Mouse (Mus musculus): ENCODE data around the gene Ntpcr.

Gene Ntpcr

GRCm38 (mm10) chr8:125729746-125730145, at the start of gene Ntpcr:
Gene Ntpcr, plus strand, starts transcription at chr8:125729963.
- DNase-seq = no peak

DNA sequence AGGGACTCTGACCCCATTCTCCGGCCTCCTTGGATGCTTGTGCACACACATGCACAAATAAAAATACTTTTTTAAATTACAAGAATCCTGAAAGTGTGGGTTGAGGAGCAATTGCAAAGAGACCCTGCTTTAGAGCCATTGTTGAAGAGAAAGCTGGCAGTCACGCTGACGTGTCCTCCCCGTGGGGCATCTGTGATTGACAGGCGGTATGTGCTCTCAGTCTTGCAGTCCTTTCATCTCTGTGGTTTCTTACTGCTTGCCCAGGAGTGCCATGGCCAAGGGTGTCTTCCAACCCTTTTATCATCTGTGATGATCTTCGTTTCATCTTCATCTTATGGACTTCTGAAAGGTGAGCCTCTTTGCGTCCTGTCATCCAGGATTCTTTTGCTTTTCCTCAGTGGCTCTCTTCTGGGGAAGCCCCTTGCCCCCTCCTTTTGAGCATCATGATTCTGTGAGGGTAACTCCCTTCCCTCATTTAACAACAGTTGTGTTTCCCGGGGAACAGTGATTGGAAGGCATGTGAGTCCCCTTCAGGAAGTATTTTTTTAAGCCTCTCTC, 48.8 kb upstream of the Ntpcr start:
- DNase-seq = no peak

DNA sequence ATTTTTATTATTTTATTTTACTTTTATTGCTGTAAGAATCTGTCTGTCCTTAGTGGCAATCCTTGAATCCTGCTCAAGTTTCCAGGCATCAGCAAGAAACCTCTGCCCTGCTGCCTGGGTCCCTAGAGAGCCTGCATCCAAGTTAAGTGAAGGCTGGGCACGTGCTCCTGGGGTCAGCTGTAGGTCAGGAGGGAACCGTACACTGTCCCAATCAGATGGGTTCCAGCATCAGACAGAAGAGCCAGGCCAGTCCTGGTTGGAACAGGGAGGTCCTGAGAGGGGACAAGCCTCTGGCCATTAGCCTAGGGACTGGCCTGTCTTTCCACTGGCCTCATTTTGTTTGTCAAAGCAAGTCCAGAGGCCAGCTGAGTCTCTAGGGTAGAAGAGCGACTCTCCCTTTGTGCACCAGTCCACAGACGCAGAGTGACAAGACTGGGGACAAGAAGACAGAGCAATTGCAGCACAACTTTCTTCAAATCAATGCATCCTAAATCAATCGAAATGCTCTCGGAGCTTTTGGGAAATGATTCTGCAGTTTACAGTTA, 44.5 kb upstream of the Ntpcr start:
- DNase-seq = no peak

GRCm38 (mm10) chr8:125686221-125686865, 43.4 kb upstream of the Ntpcr start:
- DNase-seq = no peak

DNA sequence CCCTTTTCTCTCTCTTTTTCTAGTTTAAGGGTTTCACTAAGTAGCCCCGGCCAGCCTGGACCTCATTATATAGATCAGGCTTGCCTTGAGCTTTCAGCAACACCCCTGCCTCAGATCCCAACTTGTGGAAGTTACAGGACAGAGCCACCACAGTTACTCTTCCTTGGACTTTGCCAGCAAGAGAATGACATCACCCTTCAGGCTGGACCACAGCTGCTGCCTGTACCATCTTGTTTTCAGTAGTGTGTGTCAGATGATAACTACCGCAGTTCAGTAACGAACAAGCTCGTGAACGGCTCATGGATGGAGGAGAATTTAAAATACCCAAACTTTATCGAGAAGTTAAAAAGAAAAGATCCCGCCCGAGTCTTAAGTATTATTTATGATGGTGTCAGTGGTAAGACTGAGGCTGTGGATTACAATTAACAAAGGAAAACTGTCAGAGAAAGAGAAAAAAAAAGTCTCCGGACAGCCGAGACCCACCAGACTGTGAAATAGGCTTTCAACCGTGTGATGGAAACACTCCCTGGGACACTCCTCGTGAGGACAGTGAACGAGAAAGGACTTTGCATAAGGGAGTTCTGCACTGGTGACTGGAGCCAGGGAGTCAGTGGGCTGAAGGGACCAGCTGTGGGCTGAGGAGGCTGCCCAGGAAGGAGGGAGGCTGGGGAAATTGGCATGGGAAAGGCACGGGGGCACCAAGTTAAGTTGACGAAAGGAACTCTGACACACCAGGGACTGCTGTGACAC, 39.4 kb upstream of the Ntpcr start:
- DNase-seq = no peak

GRCm38 (mm10) chr8:125690961-125691360, 38.8 kb upstream of the Ntpcr start:
- no peak for DNase-seq

- no peak for DNase-seq
These were observed 37.3 kb upstream of the Ntpcr start for GRCm38 (mm10) chr8:125692447-125692846.

DNA sequence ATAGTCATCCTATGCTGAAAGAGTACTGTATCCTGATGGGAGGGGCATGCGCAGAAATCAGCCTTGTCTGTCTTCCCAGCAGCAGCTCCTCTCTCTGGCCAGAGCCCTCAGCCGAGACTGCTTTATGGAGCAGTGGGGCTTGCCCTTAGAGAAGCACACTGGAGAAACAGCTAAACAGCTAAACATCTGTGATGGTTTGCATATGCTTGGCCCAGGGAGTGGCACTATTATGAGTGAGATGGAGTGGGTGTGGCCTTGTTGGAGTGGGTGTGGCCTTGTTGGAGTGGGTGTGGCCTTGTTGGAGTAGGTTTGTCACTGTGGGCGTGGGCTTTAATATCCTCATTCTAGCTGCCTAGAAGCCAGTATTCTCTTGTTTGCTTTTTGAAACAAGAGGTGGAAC, 36.6 kb upstream of the Ntpcr start:
- DNase-seq = no peak

DNA sequence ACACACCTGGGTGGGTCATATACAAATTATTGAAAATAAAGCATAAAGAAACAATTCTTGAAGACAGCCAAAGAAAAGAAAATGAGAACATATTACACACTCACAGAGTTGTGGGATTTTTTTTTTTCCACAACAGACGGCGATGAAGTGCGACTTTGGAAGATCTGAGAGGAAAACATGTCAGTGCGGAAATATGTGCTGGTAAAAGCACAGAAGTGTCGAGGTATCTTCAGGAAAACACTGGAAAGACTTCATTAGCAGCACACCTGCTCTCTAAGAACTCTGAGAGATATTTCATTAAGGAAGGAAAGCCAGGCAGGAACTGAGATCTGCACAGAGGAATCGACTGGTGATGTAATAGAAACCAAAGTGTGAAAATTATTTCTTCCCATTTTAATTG, 33.8 kb upstream of the Ntpcr start:
- no peak for DNase-seq

DNA sequence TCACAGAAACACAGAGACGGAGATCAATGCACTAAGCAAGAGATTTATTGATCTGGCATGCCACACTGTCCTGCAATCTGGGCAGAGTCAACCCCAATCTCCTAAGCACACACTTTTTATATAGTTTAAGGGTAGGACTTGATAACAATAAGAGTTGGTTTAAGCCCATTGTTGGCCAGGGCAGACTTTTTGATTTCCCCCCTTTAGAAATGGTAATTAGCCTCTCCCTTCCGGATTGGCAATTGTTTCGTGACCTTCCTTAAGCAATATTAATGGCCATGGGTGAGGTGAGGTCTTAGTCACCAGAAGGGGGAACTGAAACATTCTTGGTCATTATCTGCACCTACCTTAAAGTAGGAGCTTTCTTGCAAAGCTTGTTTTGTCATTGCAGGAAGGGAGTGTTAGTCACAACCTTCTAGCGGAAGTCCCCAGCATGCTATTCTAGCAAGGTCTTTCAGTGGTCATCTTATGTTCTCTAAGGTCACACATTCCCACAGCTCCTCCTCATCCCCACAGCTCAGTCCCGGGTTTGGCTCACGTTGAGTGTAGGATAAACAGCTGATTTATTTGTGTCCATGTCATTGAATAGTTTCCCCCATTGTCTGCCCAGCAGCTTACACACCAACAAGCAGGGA, 30.3 kb upstream of the Ntpcr start:
- no peak for DNase-seq

DNA sequence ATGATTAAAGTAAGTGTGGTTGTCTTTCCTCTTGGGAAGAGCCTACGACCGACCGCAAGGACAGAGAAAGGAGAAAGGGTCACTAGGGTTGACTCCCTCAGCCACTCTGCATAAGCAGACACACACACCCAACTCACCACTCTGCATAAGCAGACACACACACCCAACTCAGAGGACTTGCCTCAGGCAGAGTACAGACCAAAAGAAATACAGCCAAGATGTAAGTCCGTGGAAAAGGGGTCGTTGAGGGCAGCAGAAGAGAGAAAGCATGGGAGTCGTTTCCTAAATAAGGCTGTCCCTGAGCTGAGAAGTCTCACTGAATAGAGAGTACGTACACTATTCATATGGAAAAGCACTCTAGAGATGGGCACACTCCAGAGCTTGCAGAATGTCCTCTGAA, 29.4 kb upstream of the Ntpcr start:
- no peak for DNase-seq

DNA sequence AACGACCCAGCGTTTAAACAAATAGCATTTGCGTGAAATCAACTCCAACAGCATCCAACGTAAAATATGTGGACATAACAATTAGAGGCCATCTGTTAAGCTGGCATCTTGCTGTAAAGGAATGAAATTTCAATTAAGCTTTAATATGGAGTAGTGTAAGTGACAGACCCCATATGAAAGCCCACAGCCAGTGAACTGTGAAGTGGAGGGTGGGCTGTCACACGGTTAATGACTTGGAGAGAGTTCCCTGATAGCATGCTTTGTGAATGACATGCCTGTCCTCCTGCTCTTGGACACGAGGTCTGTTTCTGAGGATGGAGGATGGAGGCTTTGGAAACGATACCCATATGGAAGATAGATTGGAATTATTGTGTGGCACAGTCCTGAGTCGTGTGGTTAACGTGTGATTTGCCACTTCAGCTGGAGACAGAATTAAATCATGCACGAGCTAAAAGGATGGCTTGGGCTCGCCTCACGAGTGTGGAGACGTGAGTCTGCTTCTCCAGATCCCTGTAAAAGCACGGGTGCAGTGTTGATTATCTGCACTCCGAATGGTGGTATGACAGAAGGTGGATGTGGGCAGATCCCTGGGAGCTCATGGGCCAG, 26.8 kb upstream of the Ntpcr start:
- DNase-seq = no peak

GRCm38 (mm10) chr8:125704434-125704833, 25.3 kb upstream of the Ntpcr start:
- DNase-seq = no peak

GRCm38 (mm10) chr8:125705816-125706215, 23.9 kb upstream of the Ntpcr start:
- DNase-seq = no peak

DNA sequence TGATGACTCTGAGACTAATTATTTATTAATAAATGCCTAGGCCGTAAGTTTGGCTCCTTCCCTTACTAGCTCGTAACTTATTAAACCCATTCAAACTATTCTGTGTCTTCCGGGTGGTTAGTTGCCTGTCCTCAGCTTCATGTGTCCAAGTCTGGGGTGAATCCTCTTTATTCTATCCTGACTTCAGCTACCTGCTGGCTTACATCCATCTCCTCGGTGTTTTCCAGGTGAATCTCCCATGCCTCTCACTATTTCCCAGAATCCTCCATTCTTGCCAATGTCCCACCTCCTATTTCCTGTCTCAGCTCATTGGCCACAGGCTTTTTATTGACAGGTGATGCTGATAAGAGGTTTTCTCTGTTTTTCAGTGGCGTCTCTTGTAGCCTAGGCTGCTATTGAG, 20.6 kb upstream of the Ntpcr start:
- no peak for DNase-seq

DNA sequence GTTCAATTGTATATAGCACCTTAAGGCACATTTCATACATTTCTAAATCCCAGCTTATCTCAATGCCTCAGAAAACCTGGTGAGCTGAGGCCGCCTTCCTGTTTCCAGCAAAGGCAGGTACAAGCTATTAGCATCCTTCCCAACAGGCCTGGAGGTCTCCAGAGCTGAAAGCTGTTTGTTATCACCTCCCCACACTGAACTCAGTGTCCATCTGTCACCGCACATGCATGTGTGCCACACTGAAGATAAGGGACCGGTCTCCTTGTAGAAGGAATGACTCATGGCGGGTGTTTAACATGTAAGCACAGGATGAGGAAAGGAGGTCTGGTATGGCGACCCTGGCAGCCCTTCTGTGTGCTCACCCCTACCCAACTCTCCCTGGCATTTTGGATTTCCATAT, 18.2 kb upstream of the Ntpcr start:
- DNase-seq = no peak

DNA sequence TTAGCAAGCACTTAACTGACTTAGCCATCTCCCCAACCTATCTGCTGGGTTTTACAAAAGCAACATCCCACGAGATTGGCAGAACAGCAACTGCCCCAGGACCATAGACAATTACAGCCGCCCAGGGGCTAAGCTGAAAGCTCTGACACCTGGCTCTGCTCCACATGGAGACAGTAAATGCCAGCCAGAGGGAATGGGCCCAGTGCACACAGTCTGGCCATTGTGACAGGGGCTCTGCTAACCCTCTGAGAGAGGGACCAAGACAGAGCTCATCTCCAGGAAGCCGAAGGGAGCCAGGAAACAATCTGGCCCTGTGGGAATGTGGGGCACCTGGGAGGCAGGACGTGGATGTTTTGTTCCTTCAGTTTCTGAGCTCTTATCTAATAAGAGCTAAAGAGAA, 13.6 kb upstream of the Ntpcr start:
- no peak for DNase-seq

GRCm38 (mm10) chr8:125716613-125717012, 13.2 kb upstream of the Ntpcr start:
- DNase-seq = no peak

DNA sequence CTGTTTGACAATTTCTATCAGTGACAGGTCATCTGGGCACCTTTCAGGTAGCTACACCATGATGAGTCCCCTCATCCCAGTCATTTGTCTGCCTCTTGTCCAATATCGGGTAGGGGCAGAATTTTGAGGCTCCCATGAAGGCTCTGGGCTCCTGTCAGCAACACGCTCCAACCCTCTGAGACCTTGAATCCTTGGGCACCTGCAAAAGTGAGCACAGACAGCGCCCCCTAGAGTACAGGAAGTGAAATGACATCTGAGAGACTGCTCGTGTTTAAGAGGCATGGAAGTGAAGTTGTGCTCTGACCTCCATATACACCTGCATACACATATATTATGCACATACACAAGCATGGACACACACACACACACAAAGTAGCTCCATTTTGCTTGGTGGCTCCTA, 10.8 kb upstream of the Ntpcr start:
- DNase-seq = no peak

GRCm38 (mm10) chr8:125722675-125723074, 7.1 kb upstream of the Ntpcr start:
- DNase-seq = no peak

GRCm38 (mm10) chr8:125723437-125723836, 6.3 kb upstream of the Ntpcr start:
- no peak for DNase-seq

DNA sequence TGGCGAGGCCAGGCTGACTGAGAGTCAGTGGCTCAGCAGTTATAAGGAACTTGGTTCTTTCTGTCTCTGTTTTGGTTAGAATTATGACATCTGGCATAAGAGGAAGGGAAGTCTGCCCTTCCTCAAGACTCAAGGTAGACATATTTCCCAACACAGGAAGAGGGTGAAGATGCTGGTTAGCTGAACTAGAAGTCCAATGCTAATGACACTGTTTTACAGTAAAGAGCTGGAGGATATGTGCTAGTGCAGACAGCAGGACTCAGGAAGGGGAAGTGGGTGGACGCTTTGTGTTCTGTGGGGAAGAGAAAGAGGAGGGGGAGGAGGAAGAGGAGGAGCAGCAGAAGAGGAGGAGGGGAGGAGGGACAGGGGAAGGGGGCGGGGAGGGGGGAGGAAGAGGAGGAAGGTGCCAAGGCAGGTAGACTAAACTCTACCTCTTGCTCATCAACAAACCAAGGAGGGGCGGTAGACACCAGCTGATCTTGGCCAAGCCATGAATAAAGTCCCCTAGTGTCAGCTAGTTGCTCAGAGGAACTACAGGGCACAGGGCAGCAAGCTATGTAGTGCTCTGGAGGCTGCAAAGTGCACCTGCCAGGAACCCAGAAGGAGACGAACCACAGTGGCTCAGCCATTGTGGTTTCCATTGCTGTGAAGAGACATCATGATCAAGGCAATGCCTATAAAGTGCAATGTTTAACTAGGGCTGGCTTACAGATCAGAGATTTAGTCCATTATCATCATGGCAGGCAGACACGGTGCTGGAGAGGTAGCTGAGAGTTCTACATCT, 4.5 kb upstream of the Ntpcr start:
- DNase-seq = peak; percentile 55

Data from thymus, postnatal 25 days (tissue).